Mouse (Mus musculus) heart, postnatal 25 days (tissue): ENCODE results near the gene Acvr1b. TPM values are rescaled to one million over a fixed set of nuclear protein-coding genes. Genes with fewer than 3 reads are reported as not detected.
A peak's percentile ranks its signal among the peaks of the same experiment; 100 is the strongest.

Experiments
- DNase-seq: peaks from one replicate; pipeline ENCODE4 v3.0.0; 2022; ENCODE audit warnings: low spot score
- intact Hi-C: fragments of 180-260 bp; cut with DNase I; formaldehyde crosslinking; loops from one replicate; pipeline ENCODE4 v1.15.1; 2025
- total RNA-seq, 2 experiments: library from RNA; stranded (reverse); gene quantifications; 2 replicates each; pipeline ENCODE4 v1.2.3; 2021

Gene Acvr1b
- total RNA-seq, 2 experiments from 2014 or later = 11.7 to 14.5 TPM

DNA sequence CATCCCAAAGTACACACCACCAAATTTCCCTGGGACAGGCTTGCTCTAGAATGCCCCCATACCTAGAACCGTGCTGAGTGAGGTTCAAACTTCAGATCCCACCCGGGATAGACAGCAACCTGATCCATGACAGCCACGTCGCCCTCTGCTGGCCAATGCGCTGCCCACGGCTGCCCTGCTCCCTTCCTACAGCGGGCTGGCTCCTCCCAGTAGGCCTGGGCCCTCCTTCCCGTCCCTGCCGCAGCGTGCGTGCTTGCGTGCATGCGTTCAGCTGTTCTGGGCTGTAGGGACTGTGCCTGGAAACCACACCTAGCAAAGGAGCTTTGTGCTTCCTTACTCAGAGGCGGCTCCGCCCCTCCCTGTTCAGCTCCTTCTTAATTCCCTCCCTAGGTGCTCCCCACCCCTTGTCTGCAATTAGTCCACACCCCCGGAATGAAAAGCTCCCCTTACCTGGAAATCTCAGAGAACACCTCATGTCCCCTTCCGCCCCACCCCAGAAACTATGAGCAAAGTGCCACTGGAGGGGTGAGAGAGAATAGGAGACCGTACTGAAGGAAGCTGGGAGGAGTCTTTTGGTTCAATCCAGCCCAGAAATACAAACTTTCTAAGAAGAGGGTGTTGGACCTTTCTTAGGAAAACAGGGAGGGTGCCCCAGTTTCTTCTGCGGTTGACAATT, 28.3 kb upstream of the Acvr1b start:
- peak; percentile 94 for DNase-seq
- intact Hi-C loops = loop anchor here (2.0 kb wide), 2 partner anchors 27 to 29 kb away; partner anchors contain the start of gene Acvr1b

DNA sequence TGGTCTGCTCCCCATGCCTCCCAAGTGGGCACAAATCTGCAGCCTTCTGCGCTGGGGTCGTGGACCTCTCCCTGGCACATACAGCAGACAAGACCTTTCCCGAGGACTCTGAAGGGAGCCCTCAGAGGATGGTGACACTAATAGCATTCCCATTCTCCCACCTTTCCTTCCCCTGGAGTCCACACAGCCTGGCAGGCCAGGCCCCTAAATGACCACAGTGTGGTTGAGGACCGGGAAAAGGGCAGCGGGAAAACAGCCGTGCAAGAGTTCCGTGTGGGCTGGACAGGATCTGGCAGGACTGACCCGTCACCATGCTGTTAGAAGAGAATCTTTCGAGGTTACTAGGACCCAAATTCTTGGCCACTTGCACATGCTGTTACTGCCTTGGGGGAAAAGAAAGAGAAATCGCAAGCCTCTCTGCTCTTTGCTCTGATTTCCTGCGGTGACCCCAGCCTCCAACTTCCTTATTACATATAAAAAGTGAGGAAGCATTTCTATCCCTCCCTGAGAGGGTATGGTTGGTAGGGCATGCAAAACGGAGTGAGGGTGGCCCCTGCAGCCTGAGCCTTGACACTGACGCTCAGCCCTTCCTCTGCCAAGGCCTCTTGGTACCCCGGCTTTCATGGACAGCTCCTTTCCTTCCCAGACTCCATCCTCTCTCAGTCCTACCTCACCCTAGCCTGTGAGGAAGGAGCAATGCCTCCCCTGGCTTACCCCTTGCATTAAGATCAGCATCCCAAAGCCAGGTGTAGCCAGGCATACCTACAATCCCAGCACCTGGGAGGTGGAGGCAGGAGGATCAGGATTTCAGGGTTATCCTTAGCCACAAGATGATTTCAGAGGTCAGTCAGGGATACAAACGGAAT, 27.5 kb upstream of the Acvr1b start:
- DNase-seq = no peak
- intact Hi-C loops = loop anchor here (2.0 kb wide), 1 partner anchor 28 kb away; the partner anchor contains the start of gene Acvr1b

DNA sequence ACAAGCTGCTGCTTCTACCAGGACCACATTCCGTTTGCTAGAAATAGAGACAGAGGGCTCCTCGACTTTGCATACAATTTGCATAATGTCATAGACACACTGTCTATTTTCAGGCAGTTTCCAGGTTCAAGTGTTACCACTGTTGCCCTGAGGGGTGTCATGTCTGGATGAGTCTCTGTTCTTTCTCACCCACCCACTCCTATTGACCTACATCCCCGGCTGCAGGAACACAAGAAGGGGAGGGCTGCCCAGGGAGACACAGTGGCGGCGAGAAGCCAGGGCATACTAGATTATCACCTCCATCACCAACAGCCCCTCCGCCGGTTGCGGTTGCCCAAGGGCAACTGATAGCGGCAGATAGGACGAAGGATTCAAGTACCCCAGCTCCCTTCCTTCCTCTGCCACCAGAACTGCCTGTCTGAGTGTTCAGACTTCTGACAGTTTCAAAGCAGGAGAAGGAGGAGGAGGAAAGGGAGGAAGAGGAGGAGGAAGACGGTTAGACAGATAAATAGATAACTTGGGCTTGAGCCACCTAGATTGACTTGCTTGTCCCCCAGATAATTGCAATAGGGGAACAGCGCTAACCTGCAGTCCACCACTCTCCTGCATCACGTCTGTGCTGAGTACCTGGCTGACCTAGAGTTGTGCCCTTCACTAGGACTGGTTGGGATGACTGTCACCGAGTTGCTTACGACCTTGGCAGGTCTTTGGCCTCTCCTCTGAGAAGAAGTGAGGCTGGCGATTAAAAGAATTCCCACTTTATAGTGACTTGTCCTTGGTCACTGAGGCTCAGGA, 26.6 kb upstream of the Acvr1b start:
- intact Hi-C loops = loop anchor here (2.0 kb wide), 1 partner anchor 27 kb away; the partner anchor contains the start of gene Acvr1b
- no peak for DNase-seq

DNA sequence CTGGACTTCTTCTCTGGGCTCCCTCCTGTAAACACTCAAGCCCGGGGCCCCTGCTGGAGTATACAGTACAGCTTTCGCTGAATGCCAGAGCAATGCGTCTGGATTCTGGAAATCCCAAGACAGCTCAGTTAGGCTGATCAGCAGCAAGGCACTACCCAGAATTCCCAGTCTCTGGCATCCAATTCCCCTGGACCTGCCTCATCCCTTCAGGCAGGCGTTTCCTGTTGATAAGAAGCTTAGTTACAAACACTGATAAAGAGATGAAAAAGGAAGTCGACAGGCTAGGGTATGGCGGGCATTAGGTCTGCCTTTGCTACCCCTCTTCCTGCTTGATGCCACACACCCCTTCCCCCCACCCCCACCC, 26.0 kb upstream of the Acvr1b start:
- intact Hi-C loops = loop anchor here (2.0 kb wide), 1 partner anchor 27 kb away; the partner anchor contains the start of gene Acvr1b
- DNase-seq = no peak

DNA sequence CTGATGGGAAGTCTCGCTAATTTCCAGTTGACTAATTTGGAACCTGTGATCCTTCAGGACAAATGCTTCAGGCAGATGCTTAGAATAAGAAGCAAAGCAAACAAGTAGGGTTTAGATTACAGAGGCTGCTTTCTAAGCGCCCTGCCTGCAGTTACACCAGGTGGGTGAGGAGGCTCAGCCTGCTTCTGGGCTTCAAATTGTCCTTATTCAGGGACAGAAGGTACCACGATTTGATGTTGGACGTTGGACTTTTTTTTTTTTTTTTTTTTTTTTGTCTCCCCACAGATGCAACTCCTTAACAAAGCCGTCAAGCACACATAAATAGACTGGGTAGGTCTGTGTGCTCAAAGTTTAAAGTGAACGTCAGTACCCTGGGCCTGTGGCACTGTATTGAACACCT, 25.3 kb upstream of the Acvr1b start:
- intact Hi-C loops = no loop called here

DNA sequence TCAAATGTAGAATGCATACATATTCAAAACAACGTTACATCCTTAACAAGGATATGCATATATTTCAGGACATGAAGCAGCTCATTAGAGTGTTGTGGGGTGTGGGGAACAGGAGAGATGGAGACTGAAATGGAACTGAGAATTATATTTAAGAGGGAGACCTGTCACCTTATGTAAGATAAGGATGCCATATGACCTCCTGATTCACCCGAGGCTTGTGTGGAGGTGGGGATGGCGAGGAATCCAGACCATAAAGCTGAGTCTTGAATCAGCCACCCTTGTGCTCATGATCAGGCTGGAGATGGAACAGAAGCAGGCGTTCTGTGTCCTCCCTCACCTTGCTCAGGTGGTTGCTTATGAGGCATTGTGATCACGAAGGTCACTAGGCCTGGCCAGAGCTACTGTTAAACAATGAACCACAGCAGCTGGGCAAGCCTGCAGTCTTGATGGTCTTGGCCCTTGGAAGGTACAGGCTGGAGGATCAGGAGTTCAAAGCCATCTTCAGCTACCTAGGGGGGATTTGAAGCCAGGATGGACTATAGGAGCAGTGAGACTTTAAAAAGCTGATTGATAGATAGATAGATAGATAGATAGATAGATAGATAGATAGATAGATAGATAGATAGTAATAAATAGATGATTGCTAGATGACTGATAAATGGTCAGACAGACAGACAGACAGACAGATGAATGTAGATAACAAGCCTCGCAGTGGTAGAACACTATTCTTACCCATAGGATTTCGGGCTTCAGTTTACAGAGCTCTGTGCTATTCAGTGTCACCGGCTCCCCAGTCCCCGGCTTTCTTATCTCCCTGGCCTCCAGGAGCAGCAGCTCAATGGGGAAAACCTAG, 22.2 kb upstream of the Acvr1b start:
- DNase-seq = no peak

More for the DNA sequence above, 25.3 kb upstream of the Acvr1b start:
- DNase-seq = no peak

DNA sequence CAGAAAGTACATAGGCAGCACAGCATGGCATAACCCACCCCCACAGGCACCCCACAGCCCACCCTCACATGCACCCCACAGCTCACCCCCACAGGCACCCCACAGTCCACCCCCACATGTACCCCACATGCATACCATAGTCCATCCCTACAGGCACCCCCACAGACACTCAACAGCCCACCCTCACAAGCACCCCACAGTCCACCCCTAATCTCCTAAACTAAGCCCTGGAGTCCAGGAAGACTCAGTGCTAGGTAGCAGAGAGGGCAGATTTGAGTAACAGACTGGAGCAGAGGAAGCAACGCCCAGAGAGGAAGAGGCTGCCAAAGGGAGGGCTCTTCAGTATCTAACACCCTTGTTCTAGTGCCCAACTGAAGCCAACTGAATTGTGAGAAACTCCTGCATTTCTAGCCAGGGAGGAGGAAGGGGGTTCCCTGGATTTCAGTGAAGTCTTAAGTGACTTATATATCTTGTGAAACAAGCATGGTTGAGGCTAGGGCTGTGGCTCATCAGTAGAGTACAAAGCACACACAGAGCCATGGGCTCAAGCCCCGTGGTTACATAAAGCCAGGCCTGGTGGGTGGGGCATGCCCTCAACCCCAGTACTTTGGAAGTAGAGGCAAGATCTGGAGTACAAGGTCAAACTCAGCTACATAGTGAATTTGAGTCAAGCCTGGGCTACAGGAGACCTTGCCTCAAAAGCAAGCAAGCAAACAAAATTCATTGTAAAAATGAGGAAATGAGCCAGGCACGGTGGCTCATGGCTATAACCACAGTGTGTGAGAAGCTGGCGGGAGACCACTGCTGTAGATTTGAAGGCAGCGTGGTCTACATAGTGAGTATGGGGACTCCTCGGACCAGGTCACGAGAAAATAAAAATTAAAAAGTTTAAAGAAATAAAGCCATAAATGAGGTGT, 18.9 kb upstream of the Acvr1b start:
- intact Hi-C loops = loop anchor here (1.0 kb wide), 1 partner anchor 18 kb away; no protein-coding TSS in a partner anchor
- no peak for DNase-seq

More for the DNA sequence above, 22.2 kb upstream of the Acvr1b start:
- intact Hi-C loops = no loop called here

DNA sequence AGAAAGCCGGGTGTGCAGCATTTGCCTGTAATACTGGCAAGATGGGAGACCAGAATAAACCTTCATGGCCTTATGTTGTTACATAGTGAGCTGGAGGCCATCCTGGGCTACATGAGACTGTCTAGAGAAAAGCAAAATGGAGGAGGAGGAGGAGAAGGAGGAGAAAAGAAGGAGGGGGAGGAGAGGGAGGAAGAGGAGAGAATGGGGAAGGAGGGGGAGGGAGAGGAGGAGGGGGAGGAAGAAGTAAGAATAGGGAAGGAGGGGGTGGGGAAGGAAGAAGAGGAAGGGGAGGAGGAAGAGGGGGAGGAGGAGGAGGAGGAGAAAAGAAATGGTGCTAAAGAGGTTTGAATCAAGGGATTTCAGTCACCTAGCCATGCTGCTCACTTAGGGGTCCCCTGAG, 13.7 kb upstream of the Acvr1b start:
- intact Hi-C loops = no loop called here

DNA sequence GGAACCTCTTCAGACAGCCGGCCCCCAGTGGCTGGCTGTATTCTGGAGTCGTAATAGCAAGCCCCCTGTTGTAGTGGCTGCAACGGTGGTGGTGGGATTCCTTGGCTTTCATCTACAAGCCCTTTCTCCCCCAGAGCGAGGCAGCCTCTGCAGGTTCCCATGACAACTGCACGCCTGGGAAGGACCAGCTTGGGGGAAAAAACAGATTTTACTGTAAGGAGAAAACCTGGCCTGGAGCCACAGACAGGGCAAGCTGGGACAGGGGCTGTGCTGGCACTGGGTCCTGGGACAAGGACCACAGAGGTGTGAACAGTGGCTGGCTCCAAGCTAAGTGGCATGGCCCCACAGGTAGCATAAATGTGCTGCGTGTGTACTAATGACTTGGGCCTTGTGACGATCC, 13.3 kb upstream of the Acvr1b start:
- DNase-seq = no peak

More for the DNA sequence above, 13.7 kb upstream of the Acvr1b start:
- no peak for DNase-seq

DNA sequence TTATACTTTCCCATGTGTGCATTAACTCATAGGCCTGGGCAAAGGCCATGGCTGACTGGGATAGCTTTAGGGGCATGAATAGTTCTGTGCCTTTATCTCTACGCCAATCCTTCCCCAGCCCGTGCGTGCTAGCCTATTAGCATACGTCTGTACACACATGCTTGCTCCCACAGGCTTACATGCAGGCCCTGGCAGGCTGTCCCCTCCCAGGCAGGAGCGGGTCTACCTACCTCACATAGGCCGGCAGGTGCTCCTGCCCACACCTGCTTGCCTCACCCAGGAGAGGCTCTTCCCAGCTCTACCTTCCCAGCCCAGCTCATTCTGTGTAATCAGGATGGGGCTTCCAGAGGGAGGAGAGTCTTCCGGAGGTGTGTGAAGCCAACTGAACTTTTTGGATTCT, 12.3 kb upstream of the Acvr1b start:
- intact Hi-C loops = no loop called here
- no peak for DNase-seq

More for the DNA sequence above, 13.3 kb upstream of the Acvr1b start:
- intact Hi-C loops = no loop called here

DNA sequence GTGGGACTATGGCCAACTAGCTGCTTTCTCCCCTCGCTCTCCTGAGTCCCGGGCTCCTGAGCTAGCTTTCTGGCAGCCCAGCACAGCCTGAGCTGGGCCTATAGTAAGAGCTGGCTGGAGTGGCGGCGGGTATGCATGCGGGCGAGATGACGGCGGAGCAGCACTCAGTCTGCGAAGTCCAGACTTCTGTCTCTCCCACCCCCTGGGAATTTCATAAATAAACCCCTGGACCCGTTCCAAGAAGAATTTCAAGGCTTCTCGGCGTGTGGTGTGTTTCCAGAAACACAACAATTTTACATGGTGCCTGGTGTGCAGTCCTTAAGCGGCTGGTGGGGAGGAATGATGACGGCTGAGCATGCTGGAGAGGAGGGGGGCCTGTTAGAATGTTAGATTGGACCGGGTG, 10.8 kb upstream of the Acvr1b start:
- intact Hi-C loops = no loop called here
- no peak for DNase-seq

DNA sequence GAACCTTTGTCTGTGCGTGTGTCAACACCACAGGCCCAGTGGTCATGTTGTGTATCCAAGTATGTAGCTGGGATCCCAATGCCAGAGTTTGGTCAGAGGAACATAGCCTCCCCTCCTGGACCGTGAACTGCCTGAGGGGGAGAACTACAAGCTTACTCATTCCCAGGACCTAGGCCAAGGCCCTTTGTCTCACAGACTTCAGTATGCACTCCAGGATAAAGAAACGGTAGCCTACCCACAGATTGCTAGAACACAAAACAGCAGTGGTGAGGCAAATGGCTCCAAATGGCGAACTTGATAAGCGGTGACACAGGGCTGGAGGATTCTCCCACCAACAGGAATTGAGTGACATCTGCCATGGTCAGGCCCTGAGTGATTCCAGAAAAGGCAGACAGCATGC, 10.0 kb upstream of the Acvr1b start:
- DNase-seq = no peak
- intact Hi-C loops = no loop called here

DNA sequence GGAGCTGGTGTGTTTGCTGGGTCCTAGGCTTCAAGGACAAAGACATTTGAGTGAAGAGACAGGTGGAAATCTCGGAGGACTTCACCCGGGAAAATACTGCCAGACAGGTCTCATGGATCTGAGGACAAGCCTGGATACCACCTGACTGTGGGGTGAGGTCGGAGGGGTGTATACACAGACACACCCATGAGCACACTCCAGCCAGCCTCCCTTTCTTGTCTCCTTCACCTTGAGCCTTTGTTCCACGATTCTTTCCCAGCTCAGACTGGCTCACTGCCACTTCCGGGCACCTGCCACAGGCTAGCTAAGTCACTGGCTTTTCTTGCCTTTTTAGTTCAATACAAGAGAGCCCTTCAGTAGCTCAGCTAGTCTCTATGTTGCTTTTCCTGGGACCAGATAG, 9.6 kb upstream of the Acvr1b start:
- DNase-seq = no peak
- intact Hi-C loops = no loop called here

DNA sequence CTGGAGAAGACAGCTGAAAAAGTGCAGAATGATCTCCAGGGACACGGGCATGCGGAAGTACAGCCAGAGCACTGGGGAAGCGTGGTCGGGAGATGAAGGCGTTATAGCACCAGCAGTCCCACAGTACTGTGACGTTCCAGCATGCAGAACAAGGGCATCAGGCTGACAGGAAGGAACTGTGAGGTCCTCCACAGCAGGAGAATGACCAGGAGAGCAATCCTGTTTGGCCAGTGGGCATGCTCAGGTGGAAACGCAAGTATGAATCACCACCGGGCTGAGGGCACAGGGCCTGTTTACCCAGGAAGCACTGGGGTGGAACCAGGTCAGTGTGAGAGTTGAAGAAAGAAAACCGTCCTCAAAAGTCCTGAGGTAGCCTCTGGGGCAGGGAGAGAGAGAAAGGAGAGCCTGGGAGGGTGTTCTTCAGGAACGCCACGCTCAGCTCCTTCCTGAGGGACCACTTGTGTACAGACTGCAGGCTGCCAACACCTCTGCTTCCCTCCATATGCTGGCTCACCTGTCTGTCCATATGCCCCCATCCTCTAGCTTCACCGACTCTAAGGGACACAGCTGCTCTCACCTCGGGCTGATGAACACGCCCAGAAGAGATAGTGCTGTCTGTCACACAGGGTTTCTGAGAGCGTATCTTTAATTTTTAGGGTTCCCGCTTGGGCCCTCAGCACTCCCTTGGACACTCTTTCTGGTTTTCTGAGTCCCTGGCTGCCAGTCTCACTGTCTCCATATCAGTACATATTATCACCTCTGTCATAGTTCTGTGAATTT, 8.0 kb upstream of the Acvr1b start:
- DNase-seq = no peak
- intact Hi-C loops = no loop called here

DNA sequence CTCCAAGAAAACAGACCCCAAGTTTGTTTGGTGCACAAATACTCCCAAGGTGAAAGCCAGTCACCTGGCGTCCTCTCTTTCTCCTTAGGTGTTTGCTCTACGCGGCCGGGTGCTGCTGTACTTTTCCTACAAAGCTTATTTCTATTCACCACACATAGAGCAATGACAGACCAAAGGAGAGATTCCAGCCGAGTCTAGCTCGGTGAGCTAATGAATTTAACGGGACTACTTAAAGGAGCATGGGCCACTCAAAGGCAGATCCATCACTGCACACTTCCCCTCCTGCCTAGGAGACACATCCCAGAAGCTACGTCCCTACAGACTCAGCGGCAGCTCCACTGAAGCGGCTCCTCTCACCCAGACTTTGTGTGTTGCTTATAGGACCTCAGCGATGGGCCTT, 6.3 kb upstream of the Acvr1b start:
- intact Hi-C loops = no loop called here
- no peak for DNase-seq

DNA sequence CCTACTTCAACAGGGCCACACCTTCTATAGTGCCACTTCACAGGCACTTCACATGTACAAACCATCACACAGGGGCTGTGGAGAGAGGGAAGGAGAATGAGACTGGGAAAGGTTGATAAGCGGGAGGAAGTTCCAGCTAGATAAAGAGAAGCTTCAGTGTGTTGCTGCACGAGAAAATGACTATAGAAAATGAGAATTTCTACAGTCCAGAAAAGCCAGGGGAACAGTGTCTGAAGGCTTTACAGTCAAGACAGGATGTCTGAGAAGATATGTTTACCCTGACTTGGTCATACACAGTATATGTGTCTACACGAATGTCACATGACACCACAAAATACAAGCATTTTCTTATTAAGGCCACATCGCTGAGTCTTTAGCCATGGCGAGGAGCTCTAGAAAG, 4.0 kb upstream of the Acvr1b start:
- no peak for DNase-seq

DNA sequence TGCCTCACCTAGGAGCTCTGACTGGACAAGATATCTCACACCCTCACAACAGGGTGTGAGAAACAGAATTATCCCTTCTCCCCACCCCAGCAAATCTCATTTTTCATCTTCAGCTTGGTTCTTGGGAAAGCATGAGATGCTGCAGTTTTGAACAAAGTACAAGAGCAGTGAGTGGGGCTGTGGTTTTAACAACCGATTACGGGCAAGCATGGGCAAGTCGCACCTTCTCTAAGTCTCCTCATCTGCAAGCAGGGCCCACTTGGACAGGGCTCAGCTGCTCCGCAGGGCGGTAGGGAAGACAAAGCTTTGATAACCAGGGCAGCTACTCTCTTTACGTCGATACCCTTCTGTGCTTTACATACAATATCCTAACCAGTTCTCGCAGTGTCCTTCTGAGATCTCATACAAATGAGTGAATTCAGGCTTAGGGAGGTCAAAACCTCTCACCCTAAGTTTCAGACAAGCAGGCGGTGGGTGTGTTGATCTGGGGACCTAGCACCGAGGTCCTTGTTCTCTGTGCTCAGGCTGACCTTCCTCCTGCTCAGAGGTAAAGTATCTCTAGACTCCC, 3.4 kb upstream of the Acvr1b start:
- intact Hi-C loops = no loop called here
- no peak for DNase-seq

More for the DNA sequence above, 4.0 kb upstream of the Acvr1b start:
- intact Hi-C loops = no loop called here
